Mouse (Mus musculus): ENCODE measurements around the gene Gm6993. TPM values are rescaled to one million over a fixed set of nuclear protein-coding genes. Genes with fewer than 3 reads are reported as not detected.

The Gm6993 gene
- polyA plus RNA-seq, 1 experiment from 2014 or later, result not detected

DNA sequence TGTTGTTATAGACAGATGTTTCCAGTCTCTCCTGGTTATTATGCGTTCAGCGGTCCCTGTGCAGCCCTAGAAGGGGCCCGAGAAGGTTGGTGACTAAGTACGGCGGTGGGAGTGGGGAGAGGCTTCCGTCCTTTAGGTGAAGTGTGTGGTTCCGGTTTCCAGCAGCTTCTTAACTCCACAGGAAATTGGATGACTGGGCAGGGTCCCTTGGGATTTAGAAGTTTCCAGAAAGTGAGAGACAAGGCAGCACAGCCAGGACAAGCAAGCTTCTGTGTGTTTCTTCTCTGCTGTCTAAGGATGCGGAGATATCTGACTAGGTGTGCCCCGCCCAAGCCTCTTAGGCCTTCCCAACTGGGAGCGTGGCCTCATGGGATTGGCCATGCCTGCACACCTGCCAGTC, 34.8 kb downstream of the Gm6993 start:
- H3K9ac ChIP-seq, result no peak overlapping the region
- H3K36me3 ChIP-seq, result peaks cover 91% of the 10 kb centered on the region
- no peaks in the 10 kb centered on the region for H3K9me3 ChIP-seq
- H3K27ac ChIP-seq, result no peak overlapping the region
- no peak overlapping the region for H3K4me2 ChIP-seq (replicated peaks)
- H3K4me1 ChIP-seq, result peaks cover 38% of the 10 kb centered on the region
- no peak for ATAC-seq (ENCODE audit: low FRiP score, low read depth)
- 59% methylated on average over 10 of the region's 10 CpGs for WGBS
- H3K4me3 ChIP-seq, result no peak overlapping the region
- no peaks in the 10 kb centered on the region for H3K27me3 ChIP-seq

DNA sequence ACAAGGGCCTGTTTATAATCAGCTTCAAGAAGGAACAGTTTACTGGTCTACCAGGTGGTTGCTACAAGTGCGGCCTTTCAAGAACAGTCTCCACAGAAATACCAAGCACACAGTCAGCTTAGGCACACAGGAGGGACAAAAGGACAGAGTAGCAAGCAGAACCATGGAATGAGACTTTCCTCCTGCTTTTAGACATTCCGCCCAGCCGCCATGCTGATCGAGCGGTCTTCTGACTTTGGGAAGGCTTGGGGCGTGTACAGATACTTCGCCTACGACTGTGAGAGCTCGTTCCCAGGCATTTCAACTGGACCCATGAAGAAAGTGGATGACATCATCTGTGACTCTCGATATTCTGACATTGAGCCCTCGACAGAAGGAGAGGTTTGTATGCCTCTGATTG, 37.7 kb downstream of the Gm6993 start:
- 94% methylated on average over 11 of the region's 11 CpGs for WGBS
- no peak overlapping the region for H3K4me3 ChIP-seq
- H3K27ac ChIP-seq, result no peak overlapping the region
- no peak overlapping the region for H3K9ac ChIP-seq
- no peaks in the 10 kb centered on the region for H3K27me3 ChIP-seq
- H3K4me2 ChIP-seq (replicated peaks), result no peak overlapping the region
- peaks cover 96% of the 10 kb centered on the region for H3K36me3 ChIP-seq
- no peak for ATAC-seq (ENCODE audit: low FRiP score, low read depth)
- peaks cover 10% of the 10 kb centered on the region for H3K4me1 ChIP-seq
- no peaks in the 10 kb centered on the region for H3K9me3 ChIP-seq

DNA sequence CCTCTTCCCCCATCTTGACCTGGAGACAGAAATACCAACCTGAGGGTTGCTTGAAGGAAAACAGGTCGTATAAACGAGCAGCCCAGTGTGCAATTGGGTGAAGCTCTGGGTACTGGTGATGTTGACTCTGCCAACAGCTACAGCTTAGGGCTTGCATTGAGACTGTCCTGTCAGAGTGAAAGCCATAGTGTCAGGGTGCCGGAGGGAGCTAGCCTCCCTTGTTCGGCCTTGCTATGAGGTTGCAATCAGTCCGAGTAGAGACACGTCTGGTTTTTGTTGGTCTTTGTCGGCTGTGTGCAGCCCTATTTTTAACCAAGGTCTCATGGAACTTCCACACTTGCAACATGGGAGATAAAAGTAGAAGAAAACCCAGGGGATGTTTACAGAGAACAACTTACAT, 39.7 kb downstream of the Gm6993 start:
- Histone ChIP-seq H3K4me1 (peaks cover 4% of the 10 kb centered on the region; the same call in 1 of the 2 replicates), H3K4me3 (no peak overlapping the region), H3K27me3 (no peaks in the 10 kb centered on the region), H3K4me2 (replicated peaks) (no peak overlapping the region), H3K9ac (no peak overlapping the region), H3K27ac (no peak overlapping the region), H3K36me3 (peaks cover 93% of the 10 kb centered on the region), H3K9me3 (no peaks in the 10 kb centered on the region)
- ATAC-seq (ENCODE audit: low FRiP score, low read depth), result no peak
- WGBS, result 87% methylated on average over 7 of the region's 7 CpGs

DNA sequence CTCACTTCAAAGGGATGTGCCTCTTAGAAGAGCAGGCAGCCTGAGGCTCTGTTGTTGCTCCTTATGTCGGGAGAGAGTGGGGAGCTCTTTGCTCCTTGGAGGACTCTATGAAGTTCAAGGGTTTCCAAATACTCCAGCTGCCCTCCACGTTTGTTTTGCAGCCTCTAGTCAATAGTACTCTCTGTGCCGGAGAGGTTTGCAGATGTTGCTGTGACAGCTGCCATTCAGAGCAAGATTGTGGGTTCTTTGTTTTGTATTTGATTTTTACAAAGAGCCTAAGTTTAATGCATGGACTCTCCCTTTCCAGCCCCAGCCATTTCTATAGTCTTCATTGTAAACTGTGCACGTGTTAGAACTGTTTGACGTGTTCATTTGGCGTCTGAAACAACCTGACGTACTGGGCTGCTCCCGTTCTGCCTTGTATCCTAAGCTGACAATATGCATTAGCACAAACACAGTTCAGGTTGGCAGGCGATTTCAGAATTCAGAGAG, 40.6 kb downstream of the Gm6993 start:
- H3K9ac ChIP-seq, result no peak overlapping the region
- H3K4me1 ChIP-seq, result no peaks in the 10 kb centered on the region
- H3K9me3 ChIP-seq, result no peaks in the 10 kb centered on the region
- 82% methylated on average over 9 of the region's 9 CpGs for WGBS
- H3K27ac ChIP-seq, result no peak overlapping the region
- H3K36me3 ChIP-seq, result peaks cover 93% of the 10 kb centered on the region
- H3K4me3 ChIP-seq, result no peak overlapping the region
- no peak overlapping the region for H3K4me2 ChIP-seq (replicated peaks)
- H3K27me3 ChIP-seq, result no peaks in the 10 kb centered on the region
- no peak for ATAC-seq (ENCODE audit: low FRiP score, low read depth)

DNA sequence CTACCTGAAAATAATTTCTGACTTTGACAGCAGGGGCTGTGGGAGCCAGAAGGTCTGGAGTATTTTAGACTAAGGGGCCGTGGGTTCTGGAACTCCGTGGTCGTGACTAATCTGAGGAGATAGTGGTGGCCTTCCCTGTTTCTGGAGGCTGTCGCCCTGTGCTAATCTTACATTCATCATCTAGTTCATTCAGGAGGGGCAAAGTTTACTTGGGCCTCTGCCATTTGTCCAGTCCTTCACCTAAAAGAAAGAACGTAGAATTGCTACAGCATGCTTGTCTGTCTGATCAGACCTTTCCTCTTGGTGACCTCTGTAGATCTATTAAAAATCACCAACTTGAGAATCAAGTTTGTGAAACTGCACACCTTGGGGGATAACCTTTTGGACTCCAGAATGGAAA, 41.7 kb downstream of the Gm6993 start:
- Histone ChIP-seq H3K4me2 (replicated peaks) (no peak overlapping the region), H3K9ac (no peak overlapping the region), H3K9me3 (no peaks in the 10 kb centered on the region), H3K36me3 (peaks cover 93% of the 10 kb centered on the region), H3K27me3 (no peaks in the 10 kb centered on the region), H3K4me1 (no peaks in the 10 kb centered on the region), H3K27ac (no peak overlapping the region), H3K4me3 (no peak overlapping the region)
- 88% methylated on average over 5 of the region's 5 CpGs for WGBS
- ATAC-seq (ENCODE audit: low FRiP score, low read depth), result no peak

DNA sequence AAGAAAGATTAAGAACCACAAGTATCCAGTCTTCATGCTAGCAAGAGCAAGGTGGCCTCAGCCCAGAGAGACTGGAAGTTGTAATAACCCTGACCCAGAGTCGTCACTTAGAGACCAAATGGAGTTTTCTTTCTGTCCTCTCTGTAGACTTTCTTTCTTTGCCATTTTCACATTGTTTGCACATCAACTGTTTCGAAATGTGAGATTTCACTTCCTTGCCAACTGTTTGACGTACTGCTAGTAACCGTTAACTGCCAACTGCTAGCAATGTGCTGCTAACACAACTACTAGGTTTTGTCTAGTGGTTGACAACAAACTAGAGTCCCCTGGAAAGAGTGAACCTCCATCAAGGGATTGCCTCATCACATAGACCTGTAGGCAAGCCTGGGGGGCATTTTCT, 42.6 kb downstream of the Gm6993 start:
- no peak for ATAC-seq (ENCODE audit: low FRiP score, low read depth)
- Histone ChIP-seq H3K36me3 (peaks cover 93% of the 10 kb centered on the region), H3K27me3 (no peaks in the 10 kb centered on the region), H3K4me1 (no peaks in the 10 kb centered on the region), H3K4me2 (replicated peaks) (no peak overlapping the region), H3K9ac (no peak overlapping the region), H3K27ac (no peak overlapping the region), H3K4me3 (no peak overlapping the region), H3K9me3 (no peaks in the 10 kb centered on the region)
- 88% methylated on average over 4 of the region's 4 CpGs for WGBS

DNA sequence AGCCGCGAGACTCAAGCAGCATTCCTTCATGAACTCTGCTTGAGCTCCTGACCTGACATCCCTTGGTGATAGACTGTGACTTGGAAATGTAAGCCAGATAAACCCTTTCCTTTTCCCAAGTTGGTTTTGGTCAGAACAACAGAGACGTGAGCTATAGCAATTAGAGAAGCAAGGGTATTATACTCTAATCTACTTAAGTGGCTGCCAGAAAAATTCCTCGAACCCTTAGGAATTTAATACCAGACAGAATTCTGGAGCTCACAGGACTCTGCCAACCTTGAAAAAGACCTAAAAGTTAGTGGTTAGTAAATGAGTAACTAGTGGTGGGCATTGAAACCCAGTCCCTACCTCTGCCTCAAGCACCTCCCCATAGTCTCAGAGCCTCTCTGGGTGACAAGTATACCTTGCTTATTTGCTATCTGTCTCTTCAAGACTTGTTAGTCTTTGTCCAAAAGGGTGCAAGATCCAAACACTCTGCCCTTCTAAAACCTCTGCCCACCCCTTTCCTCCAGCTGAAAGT, 43.1 kb downstream of the Gm6993 start:
- H3K36me3 ChIP-seq, result peaks cover 93% of the 10 kb centered on the region
- ATAC-seq (ENCODE audit: low FRiP score, low read depth), result no peak
- no peak overlapping the region for H3K4me3 ChIP-seq
- 80% methylated on average over 4 of the region's 4 CpGs for WGBS
- no peaks in the 10 kb centered on the region for H3K9me3 ChIP-seq
- no peak overlapping the region for H3K9ac ChIP-seq
- no peaks in the 10 kb centered on the region for H3K27me3 ChIP-seq
- H3K27ac ChIP-seq, result no peak overlapping the region
- no peaks in the 10 kb centered on the region for H3K4me1 ChIP-seq
- H3K4me2 ChIP-seq (replicated peaks), result no peak overlapping the region

DNA sequence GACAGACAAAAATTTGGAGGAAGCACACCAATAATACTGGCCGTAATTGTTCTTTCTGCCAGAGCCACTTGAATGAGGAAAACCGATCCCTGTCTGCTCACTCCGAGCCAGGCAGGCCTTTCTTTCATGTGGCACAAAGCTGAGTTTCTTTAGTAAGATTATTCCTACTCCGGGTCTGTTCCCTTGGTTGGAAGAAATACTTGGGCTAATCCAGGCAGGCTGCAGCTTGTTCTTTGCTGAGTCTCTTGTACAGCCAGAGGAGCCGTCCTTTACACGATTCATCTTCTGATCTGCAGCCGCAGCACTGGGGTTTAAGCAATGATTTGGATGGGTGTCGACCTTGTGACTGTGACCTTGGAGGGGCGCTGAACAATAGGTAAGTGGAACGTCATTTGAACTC, 48.5 kb downstream of the Gm6993 start:
- 84% methylated on average over 10 of the region's 10 CpGs for WGBS
- no peak overlapping the region for H3K4me2 ChIP-seq (replicated peaks)
- H3K36me3 ChIP-seq, result peaks cover 73% of the 10 kb centered on the region
- no peaks in the 10 kb centered on the region for H3K9me3 ChIP-seq
- no peak overlapping the region for H3K9ac ChIP-seq
- H3K4me1 ChIP-seq, result peaks cover 5% of the 10 kb centered on the region
- no peaks in the 10 kb centered on the region for H3K27me3 ChIP-seq
- ATAC-seq (ENCODE audit: low FRiP score, low read depth), result no peak
- no peak overlapping the region for H3K27ac ChIP-seq
- H3K4me3 ChIP-seq, result no peak overlapping the region

Other genes with a start within 250 kb of the Gm6993 start
- gene Fam110c, start 166.9 kb upstream of the Gm6993 start, polyA plus RNA-seq (2015; fragmentation: Nextera tagmentation; extraction: Ambion mirVana), result 0.08 and 0.22 TPM in 2 replicates
- gene Lamb1, start 24.5 kb downstream of the Gm6993 start, polyA plus RNA-seq (2015; fragmentation: Nextera tagmentation; extraction: Ambion mirVana), result 62.1 and 71.9 TPM in 2 replicates
- 144 and 145 TPM in 2 replicates for gene Dld, start 110.7 kb downstream of the Gm6993 start, polyA plus RNA-seq (2015; fragmentation: Nextera tagmentation; extraction: Ambion mirVana)
- gene Slc26a3, start 150.1 kb downstream of the Gm6993 start, polyA plus RNA-seq (2015; fragmentation: Nextera tagmentation; extraction: Ambion mirVana), result 0.05 TPM in 1 of 2 replicates, not detected in the other